Mouse (Mus musculus): ENCODE measurements at regions not wholly inside any gene's neighbourhood (a gene's known extent, or its start where the extent isn't known, plus 50 kb on each side); places are given as distances from the start of the nearest gene placed in this dataset. TPM values are rescaled to one million over a fixed set of nuclear protein-coding genes. Genes with fewer than 3 reads are reported as not detected.
A peak's percentile ranks its signal among the peaks of the same experiment; 100 is the strongest.
"Not testable (repeated sequence)": the region's sequence is repeated elsewhere in the genome, so short reads cannot be mapped to it uniquely, and the experiment has no call there.

DNA sequence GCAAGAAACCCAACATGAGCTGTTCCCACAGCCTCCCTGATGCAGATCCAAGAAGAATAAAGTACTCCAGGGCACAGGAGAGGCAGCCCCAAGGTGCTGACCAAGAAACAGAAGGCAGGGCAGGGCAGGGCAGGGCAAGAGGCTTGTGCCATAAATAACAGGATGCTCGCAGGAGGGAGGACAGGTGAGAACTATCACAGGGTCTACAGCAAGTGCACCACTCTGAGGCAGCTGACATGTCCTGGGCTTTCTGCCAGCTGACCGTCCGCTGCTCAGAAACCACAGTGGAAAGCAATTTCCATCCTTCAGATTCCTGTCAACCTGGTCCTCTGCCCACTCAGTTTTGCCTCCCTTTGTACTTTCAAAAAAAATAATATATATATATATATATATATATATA is 77.0 kb upstream of the Xcl1 start:
- WGBS: 73% methylated on average over 3 of the region's 3 CpGs
- no peaks in the 10 kb centered on the region; the same call in 1 of the 2 replicates for H3K4me1 ChIP-seq (replicated peaks)
- no peak overlapping the region for H3K27ac ChIP-seq (replicated peaks)
- ATAC-seq (ENCODE audit: low FRiP score, low read depth): no peak
- H3K27me3 ChIP-seq: no peaks in the 10 kb centered on the region
- H3K9me3 ChIP-seq: no peaks in the 10 kb centered on the region
- H3K9ac ChIP-seq: no peak overlapping the region
- no peak overlapping the region for H3K4me3 ChIP-seq
- H3K36me3 ChIP-seq: no peaks in the 10 kb centered on the region
- H3K4me2 ChIP-seq: no peak overlapping the region

DNA sequence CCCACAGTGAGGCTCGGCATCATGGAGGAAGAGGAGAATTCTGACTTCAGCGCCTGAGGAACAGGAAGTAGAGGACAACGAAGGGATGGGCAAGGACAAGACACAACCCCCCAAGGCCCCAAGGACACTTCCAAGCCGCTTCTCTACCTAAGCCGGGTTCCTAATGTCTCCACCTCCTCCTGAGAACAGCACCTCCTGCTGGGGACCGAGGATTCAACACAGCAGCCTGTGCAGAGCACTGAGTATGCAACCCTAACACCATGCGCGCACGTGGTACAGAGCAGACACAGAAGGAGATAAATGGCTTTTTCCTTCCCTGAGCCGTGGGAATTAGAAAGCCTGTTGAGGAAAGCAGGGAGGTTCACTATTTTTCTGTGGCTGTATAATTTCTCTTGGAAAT is 64.2 kb upstream of the Xcl1 start:
- Histone ChIP-seq H3K4me2 (no peak overlapping the region), H3K36me3 (no peaks in the 10 kb centered on the region), H3K27me3 (no peaks in the 10 kb centered on the region), H3K27ac (replicated peaks) (no peak overlapping the region), H3K9me3 (no peaks in the 10 kb centered on the region), H3K4me1 (replicated peaks) (0 out of 2 replicates have a peak, but pooled peaks cover 8% of the 10 kb centered on the region), H3K9ac (no peak overlapping the region), H3K4me3 (no peak overlapping the region)
- no peak for ATAC-seq (ENCODE audit: low FRiP score, low read depth)
- 60% methylated on average over 10 of the region's 10 CpGs for WGBS

DNA sequence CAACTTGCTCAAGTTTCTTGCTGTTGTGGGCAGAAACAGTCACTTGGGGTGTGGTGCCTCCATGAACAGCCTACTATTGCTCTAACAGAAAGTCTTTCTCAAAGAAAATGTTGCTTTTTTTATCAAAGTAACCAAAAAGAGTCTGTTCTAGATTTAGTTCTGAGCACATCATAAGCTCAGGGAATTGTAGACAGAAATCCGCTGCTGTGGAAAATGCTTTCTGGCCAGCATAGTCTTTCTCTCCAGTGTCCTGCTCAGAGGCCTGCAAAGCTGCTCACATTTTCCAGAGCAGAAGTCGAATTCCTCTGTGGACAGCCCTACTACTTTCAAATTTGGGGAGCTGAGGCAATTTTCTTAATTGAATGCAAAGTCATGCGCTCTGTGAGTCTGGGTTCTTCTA is 63.3 kb upstream of the Xcl1 start:
- no peaks in the 10 kb centered on the region for H3K9me3 ChIP-seq
- H3K4me1 ChIP-seq (replicated peaks): peaks cover 13% of the 10 kb centered on the region; the same call in 1 of the 2 replicates
- no peak for ATAC-seq (ENCODE audit: low FRiP score, low read depth)
- no peaks in the 10 kb centered on the region for H3K27me3 ChIP-seq
- no peaks in the 10 kb centered on the region for H3K36me3 ChIP-seq
- 89% methylated on average over 3 of the region's 3 CpGs for WGBS
- H3K4me2 ChIP-seq: no peak overlapping the region
- H3K9ac ChIP-seq: no peak overlapping the region
- no peak overlapping the region for H3K27ac ChIP-seq (replicated peaks)
- no peak overlapping the region for H3K4me3 ChIP-seq

DNA sequence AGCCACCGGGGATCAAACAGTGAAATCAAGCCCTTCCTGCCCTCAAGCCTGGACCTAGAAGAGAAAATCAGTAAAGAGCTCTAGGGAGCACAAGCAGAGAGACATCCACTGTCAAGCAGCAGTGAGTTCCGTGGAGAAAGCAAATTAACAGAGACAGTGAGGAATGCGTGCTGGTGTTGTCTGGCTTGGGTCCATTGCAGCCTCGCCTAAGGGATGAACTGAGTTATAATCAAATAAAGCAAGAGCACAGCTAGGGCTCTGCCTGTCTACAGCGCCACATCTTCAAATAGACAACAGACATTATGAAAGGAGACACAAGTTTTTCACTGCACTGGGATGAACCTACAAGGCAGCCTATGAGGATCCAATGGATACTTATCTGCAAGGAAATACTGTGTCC is 62.3 kb upstream of the Xcl1 start:
- H3K9ac ChIP-seq: no peak overlapping the region
- peaks cover 13% of the 10 kb centered on the region; the same call in 1 of the 2 replicates for H3K4me1 ChIP-seq (replicated peaks)
- no peaks in the 10 kb centered on the region for H3K9me3 ChIP-seq
- H3K27me3 ChIP-seq: no peaks in the 10 kb centered on the region
- ATAC-seq (ENCODE audit: low FRiP score, low read depth): peak; percentile 33; the same call in 1 of the 2 replicates
- no peak overlapping the region for H3K4me3 ChIP-seq
- H3K4me2 ChIP-seq: no peak overlapping the region
- no peak overlapping the region for H3K27ac ChIP-seq (replicated peaks)
- no peaks in the 10 kb centered on the region for H3K36me3 ChIP-seq
- 37% methylated on average over 5 of the region's 5 CpGs for WGBS

DNA sequence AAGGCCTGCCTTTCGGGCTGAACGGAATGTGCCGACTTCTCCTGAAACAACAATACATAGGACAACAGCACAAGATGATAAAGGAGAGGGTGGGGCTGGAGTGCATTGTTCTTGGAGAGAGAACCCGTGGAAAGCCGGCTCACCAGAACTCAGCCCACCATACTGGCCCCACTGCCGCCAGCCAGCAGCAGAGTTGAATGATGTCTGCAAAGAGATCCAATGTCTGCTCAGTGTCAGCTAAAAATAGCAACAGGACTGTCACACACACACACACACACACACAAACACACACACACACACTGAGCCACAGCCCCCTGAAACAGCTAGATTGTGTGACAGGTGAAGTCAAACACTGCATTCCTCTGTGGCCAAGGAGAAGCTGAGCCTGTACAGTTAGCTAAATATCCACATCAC is 58.9 kb upstream of the Xcl1 start:
- no peak overlapping the region for H3K9ac ChIP-seq
- H3K4me1 ChIP-seq (replicated peaks): peaks cover 9% of the 10 kb centered on the region; the same call in 1 of the 2 replicates
- 9% methylated on average over 6 of the region's 6 CpGs for WGBS
- 0 out of 2 replicates have a peak, but pooled peaks have one; percentile 43 for ATAC-seq (ENCODE audit: low FRiP score, low read depth)
- H3K27ac ChIP-seq (replicated peaks): no peak overlapping the region
- H3K27me3 ChIP-seq: no peaks in the 10 kb centered on the region
- no peaks in the 10 kb centered on the region for H3K9me3 ChIP-seq
- H3K4me3 ChIP-seq: no peak overlapping the region
- peak overlapping the region; percentile 13; the same call in 1 of the 2 replicates for H3K4me2 ChIP-seq
- H3K36me3 ChIP-seq: no peaks in the 10 kb centered on the region

DNA sequence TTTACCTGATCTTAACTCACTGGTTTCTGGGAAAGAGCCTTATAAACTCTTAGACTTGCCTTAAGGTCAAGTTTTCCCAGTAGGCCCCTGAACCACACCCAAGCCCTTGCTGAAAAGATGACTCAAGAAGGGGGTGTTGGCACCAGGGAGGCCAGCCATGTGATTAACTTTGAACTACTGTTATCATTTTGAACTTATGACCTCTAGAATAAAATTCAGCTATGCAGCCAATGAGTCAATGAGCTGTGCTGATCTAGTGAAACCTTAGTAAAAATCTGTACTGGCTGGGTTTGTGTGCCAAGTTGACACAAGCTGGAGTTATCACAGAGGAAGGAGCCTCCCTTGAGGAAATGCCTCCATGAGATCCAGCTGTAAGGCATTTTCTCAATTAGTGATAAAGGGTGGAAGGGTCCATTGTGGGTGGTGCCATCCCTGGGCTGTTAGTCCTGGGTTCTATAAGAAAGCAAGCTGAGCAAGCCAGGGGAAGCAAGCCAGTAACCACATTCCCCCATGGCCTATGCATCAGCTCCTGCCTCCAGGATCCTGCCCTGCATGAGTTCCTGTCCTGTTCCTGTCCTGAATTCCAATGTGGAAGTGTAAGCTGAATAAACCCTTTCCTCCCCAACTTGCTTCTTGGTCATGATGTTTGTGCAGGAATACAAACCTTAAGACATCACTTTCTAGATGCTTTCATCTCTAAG is 58.0 kb upstream of the Xcl1 start:
- not testable (repeated sequence) for H3K27me3 ChIP-seq; H3K9ac ChIP-seq; H3K4me1 ChIP-seq (replicated peaks); H3K9me3 ChIP-seq; H3K36me3 ChIP-seq; H3K4me3 ChIP-seq; ATAC-seq (ENCODE audit: low FRiP score, low read depth); H3K4me2 ChIP-seq; H3K27ac ChIP-seq (replicated peaks)

DNA sequence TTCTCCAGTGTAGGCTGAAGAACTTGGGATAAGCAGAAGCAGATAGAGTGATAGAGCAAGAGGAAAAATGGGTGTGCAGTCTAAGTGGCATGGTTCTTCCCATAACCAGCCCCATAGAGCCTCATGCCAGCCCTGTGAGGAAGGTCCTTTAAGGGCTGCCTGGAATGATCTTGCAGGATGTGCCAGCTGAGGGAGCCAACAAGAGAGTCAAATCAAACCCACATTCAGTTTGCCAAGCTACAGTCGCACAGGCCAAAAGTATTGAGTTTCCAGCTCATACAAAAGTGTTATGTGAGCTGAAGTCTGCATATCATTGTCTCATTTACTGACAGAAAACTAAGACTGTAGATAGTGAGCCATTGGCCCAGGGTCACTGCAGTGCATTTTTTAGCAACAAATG is 53.7 kb upstream of the Xcl1 start:
- peaks cover 6% of the 10 kb centered on the region; the same call in 1 of the 2 replicates for H3K4me1 ChIP-seq (replicated peaks)
- H3K27ac ChIP-seq (replicated peaks): no peak overlapping the region
- H3K36me3 ChIP-seq: no peaks in the 10 kb centered on the region
- no peaks in the 10 kb centered on the region for H3K9me3 ChIP-seq
- no peak overlapping the region for H3K4me2 ChIP-seq
- H3K9ac ChIP-seq: no peak overlapping the region
- WGBS: 86% methylated on average over 1 of the region's 1 CpGs
- ATAC-seq (ENCODE audit: low FRiP score, low read depth): no peak
- no peak overlapping the region for H3K4me3 ChIP-seq
- H3K27me3 ChIP-seq: no peaks in the 10 kb centered on the region

DNA sequence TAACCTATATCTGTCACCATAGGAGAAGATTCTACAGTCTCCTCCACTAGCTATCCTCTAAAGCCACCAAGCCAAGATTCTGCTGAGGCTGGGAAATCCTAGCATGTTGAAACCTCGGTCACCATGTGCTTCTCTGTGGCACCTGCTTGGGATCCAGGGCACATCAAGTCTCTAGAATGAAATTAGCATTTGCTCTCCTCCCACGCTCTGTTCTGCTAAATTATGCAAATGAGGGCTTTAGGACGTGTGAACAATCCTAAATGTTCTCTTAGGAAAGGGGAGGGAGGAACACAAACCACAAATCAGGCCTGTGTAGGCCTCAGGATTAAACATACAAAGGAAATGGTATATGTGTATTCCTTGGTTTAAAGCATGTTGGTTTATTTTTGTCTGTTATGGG is 52.9 kb upstream of the Xcl1 start:
- no peak overlapping the region for H3K9ac ChIP-seq
- H3K4me3 ChIP-seq: no peak overlapping the region
- 0 out of 2 replicates have a peak, but pooled peaks cover 4% of the 10 kb centered on the region for H3K4me1 ChIP-seq (replicated peaks)
- no peaks in the 10 kb centered on the region for H3K9me3 ChIP-seq
- H3K4me2 ChIP-seq: no peak overlapping the region
- no peaks in the 10 kb centered on the region for H3K27me3 ChIP-seq
- no peak overlapping the region for H3K27ac ChIP-seq (replicated peaks)
- WGBS: 15% methylated on average over 3 of the region's 3 CpGs
- no peaks in the 10 kb centered on the region for H3K36me3 ChIP-seq
- peak; percentile 63; the same call in 1 of the 2 replicates for ATAC-seq (ENCODE audit: low FRiP score, low read depth)

DNA sequence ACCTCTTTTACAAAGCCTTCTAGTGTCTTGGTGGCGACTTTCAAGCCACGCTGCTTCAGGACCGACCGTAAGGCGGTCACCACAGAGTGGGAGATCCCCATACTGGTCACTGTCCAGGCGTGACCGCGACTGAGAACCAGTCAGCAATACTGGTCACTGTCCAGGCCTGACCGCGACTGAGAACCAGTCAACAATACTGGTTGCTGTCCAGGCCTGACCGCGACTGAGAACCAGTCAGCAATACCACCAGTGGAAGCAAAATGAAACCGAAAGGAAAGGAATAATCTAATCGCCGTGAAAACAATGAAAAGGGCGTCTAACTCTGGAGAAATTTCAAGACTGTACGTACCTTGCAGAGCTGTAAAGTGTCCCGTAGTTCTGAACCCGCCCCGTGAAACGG is 50.2 kb upstream of the Xcl1 start:
- H3K4me1 ChIP-seq (replicated peaks); H3K36me3 ChIP-seq; H3K4me2 ChIP-seq; H3K4me3 ChIP-seq; H3K9ac ChIP-seq; H3K9me3 ChIP-seq; ATAC-seq (ENCODE audit: low FRiP score, low read depth); H3K27ac ChIP-seq (replicated peaks); H3K27me3 ChIP-seq: not testable (repeated sequence)
- WGBS: 96% methylated on average over 21 of the region's 21 CpGs

Small RNAs in the stretch of these regions (microRNA-seq; reads per million reads assigned to microRNA genes)
- gene Gm26042: not detected
